Mouse (Mus musculus) E14TG2a.4 (cell line): ENCODE measurements at regions not wholly inside any gene's neighbourhood (a gene's known extent, or its start where the extent isn't known, plus 50 kb on each side); places are given as distances from the start of the nearest gene placed in this dataset.

ENCODE experiments used
- H3K27me3 ChIP-seq: 2 replicates; pipeline ENCODE4 v1.6.1; 2014; ENCODE audit warnings: low read length, control low read depth; ENCODE audit not compliant: insufficient read depth
- H3K36me3 ChIP-seq: 2 replicates; pipeline ENCODE4 v1.6.1; 2014; ENCODE audit warnings: low read length, control low read depth; ENCODE audit not compliant: insufficient read depth
- H3K4me1 ChIP-seq: replicated peaks from 2 replicates; pipeline ENCODE4 v1.6.1; 2014; ENCODE audit warnings: low read depth, low read length, control low read depth
- H3K4me3 ChIP-seq: replicated peaks from 2 replicates; pipeline ENCODE4 v1.5.1; 2014; ENCODE audit warnings: mild to moderate bottlenecking, low read length
- H3K9me3 ChIP-seq: 2 replicates; pipeline ENCODE4 v1.6.1; 2014; ENCODE audit warnings: low read length, control low read depth
- CTCF ChIP-seq: conservative IDR thresholded peaks from 2 replicates; pipeline ENCODE4 v1.5.1; 2014; ENCODE audit warnings: low read length
- NANOG ChIP-seq: IDR thresholded peaks from 2 replicates; pipeline ENCODE4 v1.6.1; 2014; ENCODE audit warnings: borderline replicate concordance, low read length, mixed read lengths
- POU5F1 ChIP-seq: IDR thresholded peaks from 2 replicates; pipeline ENCODE4 v1.6.1; 2014; ENCODE audit warnings: low read length, borderline replicate concordance

- no peak for TF ChIP-seq POU5F1
- no peak for TF ChIP-seq NANOG
- TF ChIP-seq CTCF: no peak
Observed at GRCm38 (mm10) chr13:47368041-47368823, 245.8 kb downstream of the Rnf144b start.

DNA sequence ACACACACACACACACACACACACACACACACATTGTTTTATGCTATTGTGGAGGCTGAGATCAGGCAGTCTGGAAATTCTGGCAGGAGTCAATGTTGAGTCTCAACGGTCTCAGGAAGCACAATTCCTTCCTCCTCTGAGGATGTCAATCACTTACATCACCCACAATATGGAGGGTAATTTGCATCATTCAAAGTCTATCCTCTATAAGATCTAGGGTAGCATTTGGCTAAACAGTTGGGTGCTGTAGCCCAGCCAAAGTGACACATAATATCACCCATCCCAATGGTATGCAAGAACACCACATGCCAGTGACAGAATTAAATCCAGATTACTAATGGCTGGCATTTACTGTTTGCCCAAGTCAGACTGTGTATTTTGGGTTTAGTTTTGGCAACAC lies 252.1 kb downstream of the Rnf144b start:
- H3K27me3 ChIP-seq: no peaks in the 10 kb centered on the region
- no peak overlapping the region for H3K4me3 ChIP-seq
- no peaks in the 10 kb centered on the region for H3K36me3 ChIP-seq
- H3K4me1 ChIP-seq: no peaks in the 10 kb centered on the region
- no peak for TF ChIP-seq NANOG
- no peak for TF ChIP-seq POU5F1
- no peak for TF ChIP-seq CTCF
- no peaks in the 10 kb centered on the region for H3K9me3 ChIP-seq

More at GRCm38 (mm10) chr13:47368041-47368823, 245.8 kb downstream of the Rnf144b start:
- Histone ChIP-seq H3K9me3 (no peaks in the 10 kb centered on the region), H3K4me1 (no peaks in the 10 kb centered on the region), H3K27me3 (no peaks in the 10 kb centered on the region), H3K36me3 (no peaks in the 10 kb centered on the region), H3K4me3 (no peak overlapping the region)

- Histone ChIP-seq H3K4me3 (no peak overlapping the region), H3K36me3 (no peaks in the 10 kb centered on the region), H3K27me3 (no peaks in the 10 kb centered on the region), H3K9me3 (no peaks in the 10 kb centered on the region), H3K4me1 (no peaks in the 10 kb centered on the region)
- TF ChIP-seq CTCF: no peak
Observed at GRCm38 (mm10) chr13:47391023-47391422, 268.6 kb downstream of the Rnf144b start.

DNA sequence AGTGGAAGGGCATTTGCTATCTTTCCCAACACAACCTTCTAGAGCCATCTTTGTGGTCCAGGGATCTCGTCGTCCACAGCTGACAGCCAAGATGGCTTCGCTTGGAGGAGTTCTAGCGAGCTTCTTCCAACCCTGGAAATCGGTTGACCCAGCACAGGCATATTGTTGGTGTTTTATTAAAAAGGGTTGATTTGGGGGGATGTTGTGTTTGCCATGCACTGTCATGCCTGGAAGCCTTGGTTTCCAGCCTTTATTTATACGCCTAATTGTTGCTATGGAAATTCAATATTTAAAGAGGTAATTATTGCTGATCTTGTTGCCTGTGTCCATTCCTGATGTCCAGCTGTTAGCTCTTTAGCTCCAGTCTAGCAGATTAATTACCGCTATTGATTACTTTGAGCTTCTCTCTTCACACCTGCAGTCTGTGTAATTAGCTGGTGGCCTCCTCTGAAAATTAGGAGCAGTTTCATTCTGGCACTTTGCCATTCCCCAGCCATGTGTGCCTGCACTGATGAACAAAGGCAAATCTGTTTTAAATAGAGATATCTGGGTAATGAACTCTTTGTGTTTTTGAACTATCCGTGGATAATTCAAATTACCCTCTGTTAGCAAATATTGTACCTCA lies 275.4 kb downstream of the Rnf144b start:
- Histone ChIP-seq H3K27me3 (no peaks in the 10 kb centered on the region), H3K4me3 (no peak overlapping the region), H3K9me3 (no peaks in the 10 kb centered on the region), H3K36me3 (no peaks in the 10 kb centered on the region), H3K4me1 (no peaks in the 10 kb centered on the region)
- no peak for TF ChIP-seq CTCF
- TF ChIP-seq NANOG: no peak
- no peak for TF ChIP-seq POU5F1

- H3K4me3 ChIP-seq: no peak overlapping the region
- no peaks in the 10 kb centered on the region for H3K36me3 ChIP-seq
- TF ChIP-seq POU5F1: no peak
- no peak for TF ChIP-seq CTCF
- no peak for TF ChIP-seq NANOG
- H3K9me3 ChIP-seq: no peaks in the 10 kb centered on the region
- no peaks in the 10 kb centered on the region for H3K27me3 ChIP-seq
- no peaks in the 10 kb centered on the region for H3K4me1 ChIP-seq
Observed at GRCm38 (mm10) chr13:47398976-47399375, 276.5 kb downstream of the Rnf144b start.

DNA sequence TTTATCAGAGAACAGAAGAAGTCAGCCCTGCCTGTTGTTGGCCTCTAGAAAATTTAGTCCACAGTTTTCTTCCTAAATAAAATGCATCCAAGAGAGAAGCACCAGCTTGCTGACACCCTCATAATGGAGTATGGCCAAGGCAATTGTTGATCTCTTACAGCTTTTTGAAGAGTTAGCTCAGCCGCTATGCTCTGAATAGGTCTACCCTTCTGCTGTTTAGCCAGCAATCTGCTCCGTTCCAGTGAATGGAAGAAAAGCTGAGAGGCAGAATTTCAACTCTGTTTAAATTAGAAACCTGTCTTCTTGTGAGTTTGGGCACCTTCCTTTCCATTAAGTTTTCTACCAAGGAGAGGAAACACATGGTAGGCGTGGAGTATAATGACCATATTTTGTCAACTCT lies 290.8 kb downstream of the Rnf144b start:
- Histone ChIP-seq H3K4me1 (no peaks in the 10 kb centered on the region), H3K9me3 (no peaks in the 10 kb centered on the region), H3K36me3 (no peaks in the 10 kb centered on the region), H3K4me3 (no peak overlapping the region), H3K27me3 (no peaks in the 10 kb centered on the region)
- no peak for TF ChIP-seq CTCF
- no peak for TF ChIP-seq POU5F1
- no peak for TF ChIP-seq NANOG

DNA sequence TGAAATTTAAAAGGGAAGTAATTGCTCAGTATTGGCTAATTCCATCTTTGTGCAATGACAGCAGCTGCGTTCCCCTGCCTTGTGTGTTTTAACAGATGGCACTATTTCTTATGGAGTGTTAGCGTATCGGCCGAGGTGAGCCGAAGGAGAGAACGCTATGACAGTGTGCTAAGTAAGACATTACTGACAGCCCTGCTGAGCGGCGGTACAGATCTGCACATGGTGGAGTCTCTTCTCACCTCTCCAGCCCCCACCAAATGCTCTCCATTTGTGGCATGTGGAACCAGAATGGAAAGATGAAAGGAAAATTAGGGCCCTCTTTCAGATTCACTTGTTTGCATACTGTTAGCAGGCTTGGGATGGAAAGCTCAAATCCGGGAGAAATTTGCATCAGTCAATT lies 291.5 kb downstream of the Rnf144b start:
- Histone ChIP-seq H3K27me3 (no peaks in the 10 kb centered on the region), H3K4me3 (no peak overlapping the region), H3K4me1 (no peaks in the 10 kb centered on the region), H3K36me3 (no peaks in the 10 kb centered on the region), H3K9me3 (no peaks in the 10 kb centered on the region)
- TF ChIP-seq NANOG (no peak), CTCF (no peak), POU5F1 (no peak)

GRCm38 (mm10) chr13:47429856-47430365 lies 307.5 kb downstream of the Rnf144b start:
- no peak for TF ChIP-seq NANOG
- TF ChIP-seq POU5F1: no peak
- no peak for TF ChIP-seq CTCF
- H3K4me3 ChIP-seq: no peak overlapping the region
- no peaks in the 10 kb centered on the region for H3K9me3 ChIP-seq
- no peaks in the 10 kb centered on the region for H3K4me1 ChIP-seq
- H3K27me3 ChIP-seq: no peaks in the 10 kb centered on the region
- H3K36me3 ChIP-seq: no peaks in the 10 kb centered on the region
